Mouse (Mus musculus) thymus, postnatal 14 days (tissue): ENCODE measurements around the gene Ptger4.

ENCODE experiments used
- DNase-seq: peaks from one replicate; pipeline ENCODE4 v3.0.0; 2021

The Ptger4 gene

DNA sequence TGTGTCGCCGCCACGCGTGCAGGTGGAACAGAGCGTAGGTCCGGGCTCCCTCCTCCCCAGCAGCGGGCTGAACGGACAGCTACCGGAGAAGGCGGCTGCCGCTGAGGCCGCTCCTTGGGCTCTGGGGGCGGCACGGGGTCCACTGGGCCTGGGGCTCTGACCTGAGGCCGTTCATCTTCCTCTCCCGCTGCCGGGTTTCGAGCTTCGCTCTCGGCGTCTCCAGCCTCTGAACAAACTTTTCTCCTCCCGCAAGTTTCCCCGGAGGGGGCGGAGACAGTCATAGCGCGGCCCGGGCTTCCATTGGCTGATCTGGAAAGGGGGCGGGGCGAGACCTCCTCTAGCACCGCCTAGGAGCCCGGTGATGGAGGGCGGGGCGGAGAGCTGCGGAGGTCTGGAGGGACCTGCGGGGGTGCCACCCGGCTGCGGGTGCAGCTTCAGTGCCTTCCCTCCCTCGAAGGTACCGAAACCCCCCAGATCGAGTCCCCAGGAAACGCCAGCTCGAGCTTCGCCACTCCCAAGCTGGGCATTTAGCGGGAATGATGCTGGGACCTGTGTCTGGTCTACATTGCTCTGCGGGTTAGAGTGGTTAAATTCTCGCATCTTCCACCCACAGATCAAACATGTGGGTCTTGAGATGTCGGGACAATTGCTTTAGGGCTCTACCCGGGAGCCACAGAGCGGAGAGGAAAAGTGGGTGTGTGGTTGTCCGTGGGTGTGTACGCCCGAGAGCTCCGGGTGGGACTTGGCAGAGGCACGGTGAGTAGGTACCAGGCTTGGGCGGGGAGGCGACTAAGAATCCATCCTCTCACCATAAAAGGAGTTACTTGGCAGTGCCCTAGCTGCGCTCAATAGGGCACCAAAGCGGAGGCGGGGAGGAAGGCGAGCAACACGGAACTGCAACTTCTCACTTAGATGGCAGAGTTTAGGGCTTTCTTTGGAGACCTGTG is at the start of gene Ptger4:
TSS of gene Ptger4 (minus strand) at position 229 of the 947 bp plus-strand sequence.
- peak; percentile 99 for DNase-seq

DNA sequence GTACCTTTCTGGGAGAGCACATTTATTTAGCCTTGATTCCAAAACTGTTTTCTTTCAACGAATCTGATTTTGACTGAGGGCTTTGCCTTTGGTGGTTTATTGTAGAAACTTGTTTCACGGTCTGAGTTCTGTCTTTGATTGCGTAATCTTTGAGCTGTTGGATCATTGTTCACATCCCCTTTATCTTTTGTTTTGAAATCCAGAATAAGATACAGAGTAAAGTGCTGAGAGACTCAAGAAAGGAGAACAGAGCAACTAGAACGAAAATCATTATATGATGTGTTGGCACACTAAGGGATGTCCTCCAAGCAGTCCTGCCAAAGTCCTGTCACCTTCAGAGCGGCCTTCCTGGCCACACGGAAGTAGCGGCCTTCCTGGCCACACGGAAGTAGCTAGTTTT is 44.4 kb upstream of the Ptger4 start:
- no peak for DNase-seq

DNA sequence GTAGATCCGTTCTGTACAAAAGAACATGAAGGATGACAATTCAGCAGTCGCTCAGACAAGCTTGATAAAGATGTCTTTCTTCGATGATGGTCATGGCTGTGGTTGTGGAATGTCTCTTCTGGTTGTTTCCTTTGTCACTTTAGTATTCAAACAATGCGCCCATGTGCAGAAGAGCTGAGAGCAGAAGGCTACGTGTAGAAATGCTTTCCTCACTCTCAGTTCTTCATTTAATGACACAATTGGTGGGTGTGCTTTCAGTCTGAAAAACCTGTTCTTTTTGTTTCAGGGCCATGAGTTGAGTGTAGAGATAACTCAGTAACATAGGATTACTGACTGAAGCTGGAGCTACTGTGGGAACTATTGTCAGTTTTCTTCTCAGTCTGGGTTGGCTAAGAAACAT is 43.1 kb upstream of the Ptger4 start:
- DNase-seq, result no peak

DNA sequence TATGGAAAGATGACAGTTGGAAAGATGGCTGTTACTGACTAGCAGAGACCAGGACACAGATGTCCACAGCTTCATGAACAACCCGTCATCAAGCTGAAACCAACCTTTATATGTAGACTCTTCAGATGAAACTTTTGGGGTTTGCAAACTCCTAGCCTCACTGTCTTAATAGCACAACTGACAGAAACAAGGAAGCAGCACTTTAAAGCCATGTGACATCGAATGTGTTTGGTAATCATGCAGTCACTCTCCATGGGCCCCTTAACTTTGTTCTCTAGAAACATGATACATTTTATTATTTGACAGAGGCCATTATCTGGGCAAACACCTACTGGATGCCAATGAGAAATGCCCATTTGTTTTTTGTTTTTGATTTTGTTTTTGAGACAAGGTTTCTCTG is 37.3 kb upstream of the Ptger4 start:
- no peak for DNase-seq

DNA sequence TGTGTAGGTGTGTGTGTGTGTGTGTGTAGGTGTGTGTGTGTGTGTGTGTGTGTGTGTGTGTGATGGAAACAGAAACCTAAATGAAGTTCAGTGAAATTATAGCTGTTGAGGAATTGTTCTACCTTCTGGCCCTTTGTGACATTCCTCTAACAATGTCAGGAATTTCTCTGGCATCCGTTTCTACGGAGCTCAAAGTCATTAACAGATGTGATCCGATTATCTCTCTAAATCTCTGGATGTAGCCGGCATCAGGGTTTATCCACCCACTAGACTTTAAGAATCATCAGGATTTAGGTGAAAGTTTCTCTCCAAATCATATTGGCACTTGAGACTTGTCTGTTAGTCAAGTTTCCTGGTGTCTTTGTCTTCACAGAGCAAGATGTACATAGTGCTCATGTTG is 35.8 kb upstream of the Ptger4 start:
- DNase-seq, result no peak

DNA sequence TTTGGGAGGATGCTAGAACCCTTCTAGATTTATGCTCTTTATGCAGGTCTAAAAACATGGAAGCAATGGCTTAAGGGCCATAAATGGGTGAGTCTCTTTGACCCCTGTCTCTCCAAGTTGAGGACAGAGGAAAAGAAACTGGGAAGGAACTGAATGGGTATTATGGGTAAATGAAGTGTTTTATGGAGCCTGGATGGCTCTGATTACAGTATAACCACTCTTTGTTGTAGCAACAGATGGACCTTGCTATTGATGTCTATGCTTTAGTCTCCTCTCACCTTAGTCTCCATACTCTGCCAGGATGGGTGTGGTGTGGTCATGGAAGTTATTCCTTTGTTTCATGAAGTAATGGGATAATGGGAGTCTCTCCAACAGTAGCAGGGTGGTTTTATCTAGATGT is 34.5 kb upstream of the Ptger4 start:
- no peak for DNase-seq

DNA sequence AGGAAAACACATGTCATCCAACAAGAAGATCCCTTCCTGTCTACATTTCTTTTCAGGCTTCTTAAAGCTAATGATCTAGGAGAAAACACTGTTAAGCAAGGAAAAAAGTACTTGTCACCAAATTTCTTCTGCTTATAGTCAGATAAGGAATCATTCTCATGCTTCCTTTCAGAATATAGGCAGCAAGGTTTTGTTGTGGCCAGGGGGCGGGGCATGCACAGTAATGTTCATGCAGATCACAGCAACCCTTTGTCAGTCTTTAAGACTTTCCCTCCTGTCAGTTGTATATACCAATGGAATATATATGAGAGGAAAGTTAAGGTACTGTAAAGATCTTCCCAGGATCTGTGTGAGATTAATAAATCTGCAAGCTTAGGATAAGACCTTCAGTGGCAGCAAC is 30.0 kb upstream of the Ptger4 start:
- peak; percentile 80 for DNase-seq

DNA sequence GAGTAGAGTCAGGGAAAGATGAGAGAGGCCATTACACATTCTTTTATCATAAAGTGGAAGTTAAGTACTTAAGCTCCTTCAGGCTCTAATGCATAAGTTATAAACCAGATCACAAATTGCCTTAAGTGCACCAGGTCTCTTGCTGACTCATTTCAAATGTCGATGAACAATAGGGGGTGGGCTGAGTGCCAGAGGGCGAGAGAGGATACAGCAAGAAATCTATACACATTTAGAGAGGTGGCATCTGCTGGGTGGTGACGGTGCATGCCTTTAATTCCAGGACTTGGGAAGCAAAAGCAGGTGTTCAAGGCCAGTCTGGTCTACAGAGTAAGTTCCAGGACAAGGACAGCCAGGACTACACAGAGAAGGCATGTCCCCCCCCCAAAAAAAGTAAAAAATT is 22.1 kb upstream of the Ptger4 start:
- DNase-seq, result no peak

DNA sequence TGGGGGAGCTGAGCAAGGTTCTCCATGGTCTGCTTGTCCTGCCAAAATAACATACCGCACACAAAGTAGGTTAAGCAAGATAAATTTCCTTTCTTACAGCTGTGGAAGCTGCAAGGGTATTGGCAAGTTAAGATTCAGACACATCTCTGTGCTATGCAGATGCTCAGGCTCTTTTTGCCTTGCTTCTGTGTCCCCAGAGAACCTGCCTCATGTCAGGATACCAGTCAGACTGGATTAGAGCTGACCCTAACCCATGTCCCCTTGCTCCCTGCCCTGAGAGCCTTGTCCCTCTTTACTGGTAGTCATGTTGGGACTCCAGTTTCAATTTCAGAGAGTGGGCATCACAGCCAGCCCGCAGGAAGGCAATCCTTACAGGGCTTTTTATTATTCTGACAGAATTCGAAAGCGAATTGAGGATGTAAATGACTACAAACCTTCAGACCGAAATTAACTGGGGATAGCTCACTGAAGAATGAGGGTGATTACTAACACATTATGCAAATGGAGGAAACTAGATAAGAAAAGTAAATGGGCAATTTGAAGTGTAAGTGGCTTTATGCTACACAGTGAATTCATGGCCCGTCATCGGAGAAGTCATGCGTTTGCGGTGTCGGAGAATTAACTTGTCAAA is 19.0 kb upstream of the Ptger4 start:
- no peak for DNase-seq

DNA sequence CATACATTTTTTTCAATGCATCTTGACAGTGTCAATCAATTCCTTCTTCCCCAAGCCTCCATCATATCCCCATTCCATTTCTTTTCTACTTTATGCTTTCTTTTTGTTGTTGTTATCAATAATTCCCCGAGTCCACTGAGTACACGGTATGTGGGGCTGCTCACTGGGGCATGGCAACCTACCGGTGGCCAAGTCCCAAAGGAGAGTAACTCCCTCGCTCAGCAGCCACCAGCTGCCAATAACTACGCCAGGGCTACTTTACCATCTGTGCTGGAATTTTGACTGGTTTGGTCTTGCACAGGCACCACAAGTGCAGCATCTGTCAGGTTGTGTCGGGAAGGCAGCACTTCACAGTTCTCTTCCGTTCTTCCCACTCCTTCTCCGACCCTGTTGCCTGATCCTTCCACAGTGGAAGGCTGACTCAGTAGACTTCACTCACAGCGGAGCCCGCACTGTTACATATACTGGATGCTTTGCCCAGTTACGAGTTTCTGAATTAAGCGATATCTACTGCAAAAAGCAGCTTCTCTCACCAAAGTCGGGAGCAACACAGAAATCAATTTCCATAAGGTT is 18.2 kb upstream of the Ptger4 start:
- no peak for DNase-seq

DNA sequence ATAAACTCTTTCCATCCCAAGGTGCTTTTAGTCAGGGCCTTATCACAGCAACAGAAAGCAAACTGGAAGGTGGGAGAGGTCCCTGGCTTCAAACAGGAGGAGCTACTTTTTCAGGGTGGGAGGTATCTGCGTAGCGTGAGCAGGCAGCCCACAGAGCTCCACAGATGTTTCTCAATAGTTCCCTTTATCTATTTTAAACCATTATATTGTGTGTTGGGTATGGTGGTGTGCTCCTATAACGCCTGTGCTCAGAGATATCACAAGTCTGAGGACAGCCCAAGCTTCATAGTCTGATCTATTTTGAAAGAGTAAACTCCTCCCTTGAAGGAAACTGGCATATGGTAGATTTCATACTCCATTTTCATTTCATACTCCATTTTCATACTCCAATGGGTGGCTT is 17.0 kb upstream of the Ptger4 start:
- no peak for DNase-seq

DNA sequence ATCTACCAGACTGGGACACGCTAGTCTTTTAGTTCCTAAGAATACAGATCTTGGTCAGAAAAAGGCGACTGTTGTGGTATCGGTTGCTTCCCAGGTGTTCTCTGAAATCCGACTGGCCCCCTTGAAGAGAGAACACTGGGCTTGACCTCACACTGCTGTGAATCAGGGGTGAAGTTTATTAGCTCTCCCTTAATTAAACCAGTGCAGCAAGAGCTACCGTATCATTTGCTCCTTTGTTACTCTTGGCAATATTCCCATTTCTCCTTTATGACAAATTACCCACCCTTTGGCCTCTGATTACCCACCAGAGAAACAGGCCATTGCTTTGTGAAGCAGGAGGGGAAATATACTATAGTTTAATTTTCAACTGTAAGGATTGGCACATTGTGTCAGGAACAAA is 16.2 kb upstream of the Ptger4 start:
- DNase-seq, result no peak

DNA sequence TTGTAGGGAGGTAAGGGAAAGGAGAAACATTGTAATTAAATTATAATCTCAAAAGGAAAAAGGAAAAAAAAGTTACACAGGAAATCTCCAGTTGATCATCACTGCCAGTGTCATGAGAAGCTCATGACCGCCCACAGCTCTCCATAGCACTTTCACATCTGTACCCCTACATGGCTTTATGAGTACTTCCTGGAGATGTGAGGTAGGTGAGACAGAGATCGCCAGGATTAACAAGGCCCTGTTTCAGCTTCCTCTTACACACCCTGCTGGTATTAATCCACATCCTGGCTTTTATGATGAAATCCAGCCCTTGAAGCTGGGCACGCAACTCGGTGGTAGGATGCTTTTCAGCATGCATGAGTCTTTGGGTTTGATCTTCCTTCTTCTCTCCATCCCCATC is 6.2 kb upstream of the Ptger4 start:
- DNase-seq, result no peak

DNA sequence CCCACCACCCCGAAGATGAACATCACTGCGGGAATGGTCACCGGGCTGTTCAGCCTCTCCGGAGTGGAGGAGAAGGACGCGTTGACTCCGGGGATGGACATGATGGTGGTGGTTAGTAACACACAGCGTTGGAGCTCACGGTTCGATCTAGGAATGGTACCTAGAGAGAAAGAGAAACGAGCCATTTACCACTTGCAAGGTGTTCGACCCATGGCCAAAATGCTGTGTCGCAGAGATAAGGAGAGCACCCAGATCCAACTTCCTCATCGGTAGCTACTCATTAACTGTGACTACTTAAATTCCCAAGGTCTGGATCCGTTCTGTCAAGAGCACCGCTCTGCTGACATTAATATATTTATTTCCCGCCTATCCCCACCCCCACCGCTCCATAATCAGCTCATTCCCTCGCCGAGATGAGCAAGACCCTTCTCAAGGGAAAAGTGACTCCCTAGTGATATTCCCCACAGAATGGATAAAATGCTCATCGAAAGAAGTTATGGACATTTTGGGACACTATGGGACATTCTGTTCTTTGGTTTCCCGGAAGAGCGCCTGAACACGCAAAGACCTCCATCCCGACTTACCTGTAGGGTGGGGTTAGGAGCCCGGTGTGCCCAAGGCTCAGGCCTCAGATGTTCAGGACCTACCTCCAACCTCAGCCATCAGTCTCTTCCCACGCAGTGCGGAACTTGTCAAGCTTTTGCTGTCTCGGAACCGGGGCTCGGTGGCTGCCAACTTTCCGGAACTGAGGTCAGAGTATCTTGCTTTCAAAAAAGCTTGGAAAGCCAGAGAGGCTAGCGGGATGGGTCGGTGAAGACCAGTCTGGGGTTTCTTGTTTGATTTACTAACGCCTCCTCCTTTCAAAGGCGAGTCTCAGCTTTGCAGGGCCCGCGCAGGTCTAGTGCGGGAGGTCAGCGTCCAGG is 690 bp downstream of the Ptger4 start:
- DNase-seq, result peak; percentile 55

DNA sequence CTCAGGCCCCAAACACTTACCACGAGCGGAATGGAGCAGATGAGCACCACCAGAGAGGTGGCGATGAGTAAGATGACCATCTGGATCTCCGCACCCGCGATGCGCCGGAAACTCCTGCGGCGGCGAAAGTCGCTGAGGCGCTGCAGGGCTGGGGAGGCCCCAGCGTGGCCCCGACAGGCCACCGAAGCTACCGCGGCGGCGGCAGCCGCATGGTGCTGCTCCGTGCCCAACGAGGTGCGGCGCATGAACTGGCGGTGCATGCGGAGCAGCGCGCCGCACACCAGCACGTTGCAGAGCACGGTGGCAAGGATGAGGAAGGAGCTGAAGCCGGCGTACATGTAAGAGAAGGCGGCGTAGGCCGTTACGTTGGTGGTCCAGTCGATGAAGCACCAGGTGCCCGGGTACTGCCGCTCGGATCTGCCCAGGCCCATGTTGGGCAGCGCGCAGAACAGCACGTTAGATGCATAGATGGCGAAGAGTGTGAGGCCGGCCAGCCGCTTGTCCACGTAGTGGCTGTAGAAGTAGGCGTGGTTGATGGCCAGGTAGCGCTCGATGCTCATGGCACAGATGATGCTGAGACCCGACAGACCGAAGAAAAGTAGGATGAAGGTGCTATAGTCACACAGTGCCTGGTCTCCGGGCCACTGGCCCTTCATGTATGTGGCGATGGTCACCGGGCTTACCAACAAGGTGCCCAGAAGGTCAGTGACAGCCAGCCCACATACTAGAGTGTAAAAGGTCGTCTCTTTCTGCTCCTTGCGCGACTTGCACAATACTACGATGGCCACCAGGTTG is 1.5 kb downstream of the Ptger4 start:
- peak; percentile 63 for DNase-seq

DNA sequence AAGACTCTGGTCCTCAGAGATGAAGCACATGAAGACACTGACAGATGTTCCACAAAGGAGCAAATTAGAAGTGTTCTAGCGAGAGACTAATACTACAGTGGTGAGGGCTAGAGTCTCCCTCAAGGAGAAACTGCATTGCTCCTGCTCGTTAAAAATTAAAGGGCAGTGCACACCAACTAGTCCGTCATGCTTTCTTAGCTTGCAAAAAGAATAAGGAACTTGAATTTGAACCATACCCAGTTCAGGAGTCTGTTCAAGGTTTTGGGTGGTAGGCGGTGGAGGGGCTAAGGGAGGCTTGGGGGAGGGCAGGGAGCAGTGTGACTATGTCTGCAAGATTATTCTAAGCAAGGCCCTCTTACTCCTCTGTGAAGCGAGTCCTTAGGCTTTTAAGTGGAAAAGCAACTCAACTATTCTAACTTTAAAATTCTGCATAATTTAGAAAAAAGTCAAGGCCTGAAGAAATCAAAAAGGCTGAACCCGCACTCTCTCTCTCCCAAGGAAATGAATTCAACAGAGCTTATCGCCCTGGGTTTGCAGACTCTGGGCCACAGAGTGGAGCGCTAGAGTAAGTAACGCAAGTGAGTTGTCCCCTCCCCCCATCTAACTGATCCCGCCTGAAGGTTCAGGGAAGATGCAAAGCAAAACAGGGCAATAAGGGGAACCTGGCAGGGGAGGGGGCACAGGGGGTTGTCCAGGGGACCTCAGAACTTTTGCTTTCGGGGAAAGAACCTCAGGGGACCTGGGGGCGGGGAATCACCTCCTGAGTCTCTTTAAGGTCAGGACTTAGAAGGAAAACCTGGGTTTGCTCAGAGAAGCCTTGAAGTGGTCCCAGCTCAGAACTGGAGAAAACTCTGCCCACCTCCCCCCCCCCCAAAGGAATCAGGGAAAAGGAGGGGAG is 2.4 kb downstream of the Ptger4 start:
- peak; percentile 84 for DNase-seq

DNA sequence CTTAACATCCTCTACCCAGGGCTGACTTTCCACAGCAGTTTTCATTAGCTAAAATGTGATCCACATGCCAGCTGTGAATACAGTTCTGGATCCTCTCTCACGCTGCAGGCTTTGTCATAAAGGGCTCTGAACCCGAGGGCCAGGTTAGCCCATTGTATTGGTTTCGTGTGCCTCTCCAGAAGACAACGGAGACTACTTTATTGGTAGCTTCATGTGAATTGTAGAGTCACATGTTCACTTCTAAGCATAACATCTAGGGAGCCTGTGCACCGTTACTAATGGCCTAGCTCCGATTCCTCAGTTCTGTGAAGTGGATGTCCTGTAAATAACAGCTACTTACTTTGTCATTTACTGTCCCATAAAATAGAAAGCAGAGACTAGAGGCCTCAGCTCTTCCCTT is 3.6 kb downstream of the Ptger4 start:
- DNase-seq, result peak; percentile 9

DNA sequence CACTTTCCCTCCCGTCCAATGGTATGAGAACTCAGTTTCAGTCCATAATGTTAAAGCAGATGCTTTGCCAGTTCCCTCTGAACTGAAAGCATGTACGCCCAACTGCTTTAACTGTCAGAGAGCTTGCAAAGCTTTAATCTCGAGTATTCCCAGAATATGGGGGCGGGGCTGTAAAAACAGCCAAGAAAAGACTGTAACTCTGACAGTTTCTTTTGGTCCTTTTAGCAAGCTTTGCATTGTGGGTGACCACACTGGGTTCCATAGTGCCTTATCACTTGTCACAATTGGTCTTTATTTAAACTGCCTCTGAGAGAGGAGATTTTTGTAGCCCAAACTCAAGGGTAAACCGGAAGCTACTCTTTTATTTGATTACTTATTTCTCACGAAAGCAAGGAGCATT is 4.1 kb downstream of the Ptger4 start:
- peak; percentile 49 for DNase-seq

DNA sequence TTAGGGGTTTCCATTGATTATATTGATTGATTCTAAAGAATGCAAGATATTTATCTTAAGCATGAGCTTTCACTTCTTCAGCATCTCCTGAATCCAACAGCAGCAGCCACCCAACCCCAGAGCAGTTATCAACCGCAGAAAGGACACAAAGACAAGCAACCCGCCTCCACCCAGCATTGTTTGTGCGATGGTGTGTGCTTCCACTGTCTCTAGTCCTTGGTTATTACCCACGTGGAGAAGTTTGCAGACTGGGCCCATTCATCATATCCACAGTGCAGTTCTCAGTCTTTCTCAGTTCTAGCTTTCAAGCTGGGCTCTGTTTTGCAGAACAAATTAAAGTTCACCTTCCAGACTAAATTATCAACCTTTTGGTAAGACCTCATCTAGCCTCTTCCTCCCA is 4.6 kb downstream of the Ptger4 start:
- peak; percentile 12 for DNase-seq

DNA sequence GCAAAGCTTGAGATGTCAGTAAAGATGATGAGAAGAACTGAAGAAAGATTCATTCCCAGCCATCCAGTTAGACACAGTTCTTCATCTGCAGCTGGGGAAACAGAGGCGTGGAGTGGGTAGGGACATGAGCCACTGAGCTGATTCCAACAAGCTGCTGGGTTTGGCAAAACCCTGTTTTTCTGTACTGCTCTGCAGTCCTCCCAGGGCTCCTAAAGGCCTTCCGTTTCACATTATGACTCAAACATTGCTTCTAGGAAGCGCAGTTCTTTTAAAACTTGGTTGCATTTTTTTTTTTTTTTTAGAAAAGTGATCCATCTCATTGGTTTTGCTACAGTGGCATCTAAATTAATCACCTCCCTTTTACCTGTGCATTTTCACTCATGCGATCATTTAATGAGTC is 5.4 kb downstream of the Ptger4 start:
- DNase-seq, result peak; percentile 11

DNA sequence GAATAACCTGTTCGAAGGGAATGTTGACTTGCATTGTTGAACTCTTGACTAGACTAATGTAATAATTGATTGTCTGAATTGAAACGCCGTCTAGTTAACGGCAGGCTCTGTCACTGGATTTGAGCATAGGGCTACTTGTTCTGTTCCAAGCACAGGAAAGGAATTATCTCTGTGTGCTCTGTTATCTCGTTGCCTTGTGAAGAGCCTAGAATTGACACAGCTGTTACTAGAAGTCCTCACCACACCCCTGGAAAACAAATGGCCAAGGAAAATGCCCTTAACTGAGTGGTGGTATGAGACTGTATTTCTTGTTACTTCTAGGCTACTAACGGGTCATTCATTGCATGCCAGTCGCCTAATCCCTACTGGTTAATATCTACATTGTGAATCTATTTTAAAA is 5.9 kb downstream of the Ptger4 start:
- DNase-seq, result no peak
